Mouse (Mus musculus) adrenal gland, adult 2 months (tissue): Measurements from ENCODE around the gene Trip12. TPM values are rescaled to one million over a fixed set of nuclear protein-coding genes. Genes with fewer than 3 reads are reported as not detected.

Source experiments
- DNase-seq: peaks from one replicate; pipeline ENCODE4 v3.0.0; 2021
- long read RNA-seq: library from polyadenylated mRNA; stranded (forward); transcript quantifications from one replicate; pipeline ENCODE4 v2.0.0, GENCODE M21; 2021
- polyA plus RNA-seq: library from polyadenylated mRNA; depleted of rRNA; stranded (reverse); fragments of >200 nt; gene quantifications from 2 replicates; pipeline ENCODE4 v1.2.3, GENCODE M21; 2012; rRNA removed
- total RNA-seq, 2 experiments: library from RNA; stranded (reverse); gene quantifications; 2 replicates each; pipeline ENCODE4 v1.2.3; 2021

Trip12 gene
- 100 to 1,000 TPM; 193 to 259 TPM for total RNA-seq
- polyA plus RNA-seq, result 5.1 and 5.2 TPM in 2 replicates
- long read RNA-seq, full-length matches to known transcripts, result 1 of 13 reads
- long read RNA-seq, partial matches to known transcripts, result 3 of 13 reads
- long read RNA-seq, other reads (novel, unspliced or antisense), result 9 of 13 reads

DNA sequence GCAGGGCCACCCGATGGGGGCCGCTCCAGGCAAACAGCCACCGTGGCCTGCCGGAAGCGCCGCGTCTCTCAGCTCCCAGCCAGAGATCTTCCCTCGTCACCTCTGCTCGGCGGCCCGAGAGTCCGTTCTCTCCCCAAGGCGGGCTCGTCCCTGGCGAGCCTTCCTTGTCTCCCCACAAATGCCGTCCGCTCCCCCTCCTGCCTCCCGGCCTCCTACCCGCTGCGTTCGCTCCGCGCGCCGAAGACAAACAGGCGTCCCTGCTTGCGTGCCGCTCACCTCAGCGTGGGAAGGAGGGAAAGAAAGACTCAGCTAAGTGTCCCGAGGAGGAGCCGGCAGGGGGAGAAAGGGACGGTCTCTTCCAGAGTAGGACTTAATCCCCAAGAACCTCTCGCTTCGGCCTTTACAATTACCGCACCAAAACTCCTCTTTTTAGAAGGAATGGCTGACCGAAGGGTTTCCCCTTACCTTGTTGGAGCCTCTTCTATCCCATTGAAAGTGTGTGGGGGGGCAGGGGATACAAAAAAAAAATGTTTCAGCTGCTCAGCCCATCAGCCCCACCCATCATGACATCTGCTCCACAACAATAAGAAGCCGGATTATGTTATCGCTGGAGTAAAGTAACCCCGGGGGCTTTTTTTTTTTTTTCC lies at the start of gene Trip12:
Trip12 (minus strand) TSS at position 499 of the 647 bp plus-strand sequence.
- no peak for DNase-seq

DNA sequence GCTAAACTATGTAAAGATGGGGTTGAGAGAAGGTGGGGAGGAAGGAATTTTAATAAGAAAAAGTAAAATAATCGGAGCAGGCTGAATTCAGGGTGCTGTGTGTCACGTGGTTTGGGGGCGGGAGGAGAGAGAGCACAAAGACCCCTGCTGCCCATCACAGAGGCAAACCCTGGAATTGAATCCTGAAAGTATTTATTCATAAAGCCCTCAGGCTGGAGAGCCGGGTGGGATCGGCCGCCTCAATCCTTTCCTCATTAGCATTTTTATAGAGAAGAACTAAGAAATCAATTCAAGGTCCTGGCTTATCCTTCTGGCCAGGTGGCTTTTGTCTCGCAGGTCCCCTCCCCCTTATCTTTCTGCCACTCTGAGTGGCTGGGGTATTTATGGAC lies 49.7 kb upstream of the Trip12 start:
- DNase-seq, result no peak

DNA sequence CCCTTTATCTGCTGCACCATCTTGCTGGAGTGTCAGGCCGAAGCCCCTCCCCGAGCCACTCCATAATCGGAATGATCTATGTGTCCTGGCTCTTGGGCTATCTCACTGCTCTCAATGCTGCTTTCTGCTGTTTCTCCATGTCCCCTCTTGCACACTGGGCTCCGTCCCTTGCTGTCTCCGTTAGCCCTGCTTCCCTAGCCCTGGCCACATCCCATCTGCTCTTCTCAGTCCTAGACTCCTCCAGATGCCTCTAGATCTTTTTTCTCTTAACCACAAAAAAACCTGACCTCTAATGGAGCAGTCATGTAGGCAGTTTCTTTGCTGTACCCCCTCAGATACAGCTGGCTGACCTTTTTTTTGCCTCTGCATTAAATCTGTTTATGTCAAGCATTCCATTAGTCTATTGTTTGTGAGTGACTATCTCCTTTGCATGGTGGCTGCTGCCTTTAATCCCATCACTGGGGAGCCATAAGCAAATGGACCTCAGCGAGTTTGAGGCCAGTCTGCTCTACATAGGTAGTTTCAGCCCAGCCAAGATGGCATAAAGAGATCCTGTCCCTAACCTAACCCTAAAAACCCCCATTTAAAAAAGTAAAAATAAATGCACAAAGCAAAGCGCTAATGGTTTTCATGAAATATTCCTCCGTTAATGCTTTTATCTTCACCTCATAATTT lies 49.2 kb upstream of the Trip12 start:
- DNase-seq, result no peak

DNA sequence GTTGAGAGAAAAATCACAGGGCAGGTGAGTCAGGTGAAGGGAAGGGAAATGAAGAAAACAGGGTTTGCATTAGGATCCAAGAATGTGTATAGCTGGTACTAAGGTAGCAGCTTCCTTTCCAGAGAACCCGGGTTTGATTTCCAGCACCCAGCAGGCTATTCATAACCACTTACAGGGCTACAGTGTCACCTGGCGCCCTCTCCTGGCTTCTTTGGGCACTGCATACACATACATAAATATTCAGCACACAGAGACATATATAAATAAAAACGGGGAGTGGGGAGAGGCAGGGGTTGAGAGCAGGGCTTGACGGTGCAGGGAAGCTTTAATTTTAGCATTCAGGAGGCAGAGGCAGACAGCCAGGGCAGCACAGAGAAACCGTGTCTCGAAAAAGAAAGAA lies 45.6 kb upstream of the Trip12 start:
- no peak for DNase-seq

DNA sequence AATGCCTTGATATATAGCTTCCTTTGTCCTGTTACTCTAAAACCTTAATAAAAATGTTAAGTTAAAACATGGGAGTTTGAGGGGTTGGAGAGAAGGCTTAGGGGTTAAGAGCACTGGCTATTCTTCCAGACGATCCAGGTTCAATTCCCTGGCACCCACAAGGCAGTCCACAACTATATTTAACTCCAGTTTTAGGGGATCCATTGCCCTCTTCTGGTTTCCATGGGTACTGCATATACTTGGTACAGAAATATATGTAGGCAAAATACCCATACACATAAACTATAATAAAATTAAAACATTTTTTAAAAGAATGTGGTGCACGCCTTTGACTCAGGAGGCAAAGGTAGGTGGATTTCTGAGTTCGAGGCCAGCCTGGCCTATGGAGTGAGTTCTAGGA lies 44.9 kb upstream of the Trip12 start:
- DNase-seq, result no peak

DNA sequence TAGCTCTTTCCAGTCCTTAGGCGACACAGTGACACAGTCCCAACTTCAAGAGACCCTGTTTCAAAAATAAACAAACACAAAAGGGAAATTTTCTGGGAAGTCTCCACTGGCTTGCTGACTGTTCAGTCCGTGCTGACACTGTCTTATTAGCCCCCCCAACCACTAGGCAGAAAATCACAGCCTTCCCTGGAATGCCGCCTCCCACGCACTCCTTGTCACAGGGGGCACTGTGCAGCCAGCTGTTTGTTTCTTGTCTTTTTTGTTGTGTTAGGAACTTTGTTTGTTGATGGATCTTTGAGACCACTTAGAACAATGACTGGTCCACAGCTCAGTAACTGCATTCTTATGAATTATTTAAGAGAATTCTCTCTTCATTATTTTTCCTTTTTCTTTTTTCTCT lies 43.6 kb upstream of the Trip12 start:
- no peak for DNase-seq

DNA sequence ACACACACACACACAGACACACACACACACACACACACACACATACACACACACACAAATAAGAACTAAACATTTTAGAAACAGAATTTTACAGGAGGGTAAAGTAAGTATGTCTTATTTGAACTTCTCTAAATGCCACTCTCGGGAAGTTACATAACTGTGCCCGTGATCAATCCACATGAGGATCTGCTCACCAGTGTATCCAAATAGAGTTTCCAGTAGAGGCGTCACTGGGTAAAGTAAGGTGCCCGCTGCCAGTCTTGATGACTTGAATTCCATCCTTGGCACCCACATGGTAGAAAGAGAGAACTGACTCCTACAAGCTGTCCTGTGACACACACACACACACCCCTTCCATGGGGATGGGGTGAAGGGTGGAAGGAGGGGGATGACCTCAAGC lies 42.6 kb upstream of the Trip12 start:
- DNase-seq, result no peak

DNA sequence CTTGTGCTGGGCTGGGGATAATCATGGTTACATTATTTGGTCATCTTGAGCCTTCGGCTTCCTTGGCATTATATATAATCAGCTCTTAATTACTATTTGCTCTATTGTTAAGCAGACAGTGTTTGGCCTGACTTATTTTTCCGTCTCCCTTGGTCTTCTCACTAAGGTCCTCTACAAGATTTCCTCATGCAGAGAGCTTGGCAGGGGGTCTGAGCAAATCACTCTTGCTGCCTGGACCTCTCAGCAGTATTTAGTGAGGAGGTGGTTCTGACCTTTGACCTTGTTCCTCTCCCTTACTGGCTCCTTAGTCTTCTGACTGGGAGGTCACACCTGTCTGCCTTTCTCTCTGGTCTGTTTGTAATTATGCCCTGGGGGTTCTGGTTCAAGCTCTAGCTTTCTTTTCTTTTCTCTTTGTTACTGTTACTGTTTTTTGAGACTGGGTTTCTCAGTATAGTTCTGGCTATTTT lies 41.8 kb upstream of the Trip12 start:
- no peak for DNase-seq

DNA sequence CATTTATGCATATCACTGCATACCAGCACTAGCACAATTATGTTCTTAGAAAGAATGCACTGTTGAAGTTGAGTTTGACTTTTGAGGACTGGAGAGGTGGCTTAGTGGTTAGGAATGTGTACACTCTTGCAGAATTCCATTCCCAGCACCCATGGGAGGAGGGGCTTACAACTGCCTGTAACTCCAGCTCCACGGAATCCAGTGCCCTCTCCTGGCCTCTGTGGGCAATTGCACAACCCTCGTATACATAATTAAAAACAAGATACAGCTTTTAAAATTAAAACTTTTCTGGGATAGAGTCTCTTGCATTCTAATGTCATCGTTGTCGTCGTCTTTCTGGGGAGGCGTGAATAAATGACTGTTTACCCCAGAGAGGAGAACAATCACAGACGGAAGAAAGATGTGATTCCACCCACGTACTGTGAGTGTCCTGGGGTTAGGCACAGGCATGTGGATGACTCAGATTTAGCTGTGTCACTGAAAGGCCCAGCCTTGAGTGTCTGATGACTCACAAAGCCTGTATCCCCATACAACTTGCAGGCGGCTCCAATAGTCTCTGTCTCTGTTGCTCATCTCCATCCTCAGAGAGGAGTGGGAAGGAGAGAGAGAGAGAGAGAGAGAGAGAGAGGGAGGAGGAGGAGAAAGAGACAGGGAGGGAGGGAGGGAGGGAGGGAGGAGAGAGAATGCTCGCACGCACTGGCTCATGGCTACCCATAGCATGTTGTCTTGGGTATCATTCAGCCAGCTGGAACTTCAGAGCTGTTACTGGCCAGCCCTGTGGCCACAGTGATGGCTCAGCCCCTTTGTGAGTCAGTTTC lies 41.1 kb upstream of the Trip12 start:
- DNase-seq, result peak; percentile 84

DNA sequence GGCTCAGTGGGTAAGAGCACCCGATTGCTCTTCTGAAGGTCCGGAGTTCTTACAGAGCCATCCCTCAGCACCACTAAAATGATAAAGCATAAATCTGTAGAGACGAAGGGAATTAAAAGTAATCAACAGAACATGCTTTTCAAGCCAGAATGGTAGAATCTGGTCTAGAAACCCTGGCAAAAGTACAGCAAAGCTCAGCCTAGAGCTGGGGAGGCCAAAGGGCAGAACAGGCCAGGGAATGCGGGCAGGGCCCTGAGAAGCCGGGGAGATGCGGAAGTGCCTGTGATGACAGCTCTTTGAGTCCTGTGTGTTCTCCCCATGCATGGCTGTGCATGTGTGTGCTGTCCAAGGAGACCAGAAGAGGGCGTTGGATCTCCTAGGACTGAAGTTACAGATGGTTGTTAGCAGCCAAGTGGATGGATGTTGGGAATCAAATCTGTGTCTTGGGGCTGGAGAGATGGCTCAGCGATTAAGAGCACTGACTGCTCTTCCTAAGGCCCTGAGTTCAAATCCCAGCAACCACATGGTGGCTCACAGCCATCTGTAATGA lies 39.3 kb upstream of the Trip12 start:
- DNase-seq, result no peak

DNA sequence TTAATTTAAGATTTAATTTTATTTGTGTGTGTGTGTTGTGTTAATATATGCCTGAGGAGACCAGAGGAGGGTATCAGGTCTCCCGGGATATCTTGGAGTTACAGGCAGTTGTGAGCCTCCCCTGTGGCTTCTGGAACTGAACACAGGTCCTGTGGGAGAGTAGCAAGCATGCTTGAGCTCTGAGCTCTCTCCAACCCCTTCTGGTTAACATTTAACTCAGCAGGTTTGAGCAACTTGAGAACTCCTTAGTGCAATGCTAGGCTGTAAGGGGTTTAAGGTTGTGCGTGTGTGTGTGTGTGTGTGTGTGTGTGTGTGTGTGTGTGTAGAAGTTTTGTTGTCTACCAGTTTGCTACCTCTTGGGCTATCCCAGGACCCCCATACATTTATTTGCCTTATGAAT lies 37.3 kb upstream of the Trip12 start:
- DNase-seq, result no peak

DNA sequence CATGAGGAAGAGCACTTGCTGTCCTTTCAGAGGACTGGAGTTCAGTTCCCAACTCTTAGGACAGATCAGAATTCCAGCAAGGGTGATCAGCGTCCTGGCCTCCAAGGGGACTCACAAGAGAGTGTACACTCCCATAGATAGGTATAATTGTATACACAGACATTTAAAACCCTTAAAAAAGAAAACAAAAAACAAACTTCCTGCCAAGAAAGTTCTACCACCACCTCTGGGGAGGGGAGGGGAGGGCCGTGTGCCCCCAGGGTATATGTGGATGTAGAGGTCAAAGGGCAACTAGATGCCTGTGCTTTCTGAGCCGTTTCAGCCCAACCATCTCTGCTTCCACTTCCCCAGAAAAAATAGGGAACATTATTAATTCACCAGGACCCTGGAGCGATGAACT lies 32.6 kb upstream of the Trip12 start:
- no peak for DNase-seq

DNA sequence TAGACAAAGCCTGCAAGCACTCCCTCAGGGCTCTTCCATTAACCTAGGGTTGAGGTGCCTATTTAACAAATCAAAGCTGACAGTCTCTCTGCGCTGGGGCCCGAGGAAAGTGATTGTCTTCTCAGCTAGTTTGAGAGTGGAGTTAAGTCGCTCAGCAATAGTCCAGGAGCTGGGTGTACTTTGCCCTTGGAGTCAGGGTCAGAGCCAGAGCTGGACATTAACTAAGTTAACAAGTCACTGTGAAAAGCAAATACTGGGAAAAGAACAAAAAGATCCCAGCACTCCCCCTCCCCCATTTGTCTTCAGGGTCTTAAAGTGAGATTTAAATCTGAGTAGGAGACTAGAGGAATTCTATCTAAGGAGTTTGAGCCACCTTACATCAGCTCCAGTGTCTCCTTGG lies 31.8 kb upstream of the Trip12 start:
- DNase-seq, result no peak

DNA sequence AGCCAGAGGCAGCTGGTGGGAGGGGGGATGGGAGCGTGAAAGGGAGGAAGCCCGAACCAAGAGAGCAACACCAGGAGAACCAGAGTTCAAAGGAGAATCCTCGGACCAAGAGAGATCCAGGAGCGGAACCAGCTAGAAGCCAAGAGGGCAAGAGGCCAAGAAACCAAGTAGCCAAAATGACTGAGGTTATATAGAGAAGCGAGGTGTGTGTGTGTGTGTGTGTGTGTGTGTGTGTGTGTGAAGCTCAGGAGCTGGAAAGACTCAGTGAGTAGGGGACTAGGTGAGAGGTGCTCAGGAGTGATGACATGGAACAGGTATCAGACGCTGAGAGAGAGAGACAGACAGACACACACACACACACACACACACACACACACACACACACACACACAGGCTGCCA lies 30.8 kb upstream of the Trip12 start:
- DNase-seq, result no peak

DNA sequence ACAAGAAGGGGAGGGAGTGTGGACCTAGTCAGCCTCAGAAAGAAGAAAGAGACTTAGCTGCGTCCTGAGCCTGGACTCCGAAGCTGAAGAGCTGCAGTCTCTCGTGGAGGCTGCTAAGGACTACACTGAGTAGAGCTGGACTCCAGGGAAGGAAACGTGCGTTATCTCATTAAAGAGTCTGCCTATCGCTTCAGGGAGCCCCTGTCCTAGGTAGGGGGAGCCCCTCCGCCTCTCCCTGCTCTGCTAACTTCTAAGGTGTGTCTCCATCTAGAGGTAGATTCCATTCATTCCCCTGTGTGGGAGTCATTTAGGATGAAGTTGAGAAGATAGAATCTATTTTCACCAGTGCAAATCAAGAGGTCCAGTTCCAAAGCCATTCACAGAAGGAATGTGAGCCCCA lies 29.2 kb upstream of the Trip12 start:
- no peak for DNase-seq

DNA sequence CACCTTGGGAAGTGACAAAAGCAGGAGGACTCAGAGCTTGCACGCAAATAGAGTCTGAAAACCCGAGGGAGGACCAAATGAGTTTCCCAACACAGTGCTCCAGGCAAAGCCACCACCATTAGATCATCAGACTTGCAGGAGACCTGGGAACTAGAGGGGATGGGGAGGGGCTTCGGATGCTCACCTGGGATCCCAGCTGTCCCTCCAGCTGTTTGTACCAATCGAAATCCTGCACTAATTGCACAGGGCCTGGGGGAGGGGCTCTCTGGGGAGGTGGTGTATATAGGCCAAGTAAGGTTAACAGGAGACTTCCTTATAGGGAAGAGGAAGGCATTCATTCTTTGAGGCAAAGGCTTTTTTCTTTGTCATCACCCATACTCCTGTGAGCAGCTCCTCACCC lies 28.5 kb upstream of the Trip12 start:
- no peak for DNase-seq

DNA sequence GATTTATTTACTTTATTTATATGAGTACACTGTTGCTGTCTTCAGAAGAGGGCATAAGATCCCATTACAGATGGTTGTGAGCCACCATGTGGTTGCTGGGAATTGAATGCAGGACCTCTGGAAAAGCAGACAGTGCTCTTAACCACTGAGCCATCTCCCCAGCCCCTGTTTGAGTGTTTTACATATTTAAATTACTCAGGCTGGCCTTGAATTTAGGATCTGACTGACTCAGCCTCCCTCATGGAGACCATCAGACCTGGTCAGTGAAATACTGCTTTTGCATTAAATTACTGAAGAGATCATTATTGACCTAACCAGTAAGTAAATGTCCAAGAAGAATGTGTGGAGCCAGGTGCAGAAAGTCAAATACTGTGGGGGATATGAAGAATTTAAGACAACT lies 28.0 kb upstream of the Trip12 start:
- DNase-seq, result no peak

DNA sequence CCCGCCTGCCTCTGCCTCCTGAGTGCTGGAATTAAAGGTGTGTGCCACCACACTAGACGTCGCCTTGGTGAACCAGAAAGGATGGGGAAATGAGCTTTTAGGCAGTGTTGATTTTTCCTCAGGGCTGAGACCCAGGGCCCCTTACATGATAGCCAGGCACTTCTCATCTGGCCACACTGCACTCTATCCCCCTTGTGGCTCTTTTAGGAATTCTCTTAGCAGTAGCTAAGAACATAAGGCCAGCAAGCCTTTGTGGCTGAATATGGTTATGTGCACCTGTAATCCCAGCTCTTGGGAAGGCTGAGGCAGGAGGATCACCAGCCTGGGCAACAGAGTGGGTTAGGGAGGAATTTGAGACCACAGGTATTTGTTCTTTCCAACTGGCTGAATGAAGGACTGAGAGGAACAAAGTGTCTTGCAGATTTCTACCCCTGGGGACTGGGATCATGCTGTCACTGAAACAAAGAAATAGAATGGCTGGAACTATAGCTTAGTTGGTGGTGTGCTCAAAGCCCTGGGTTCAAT lies 26.5 kb upstream of the Trip12 start:
- no peak for DNase-seq

DNA sequence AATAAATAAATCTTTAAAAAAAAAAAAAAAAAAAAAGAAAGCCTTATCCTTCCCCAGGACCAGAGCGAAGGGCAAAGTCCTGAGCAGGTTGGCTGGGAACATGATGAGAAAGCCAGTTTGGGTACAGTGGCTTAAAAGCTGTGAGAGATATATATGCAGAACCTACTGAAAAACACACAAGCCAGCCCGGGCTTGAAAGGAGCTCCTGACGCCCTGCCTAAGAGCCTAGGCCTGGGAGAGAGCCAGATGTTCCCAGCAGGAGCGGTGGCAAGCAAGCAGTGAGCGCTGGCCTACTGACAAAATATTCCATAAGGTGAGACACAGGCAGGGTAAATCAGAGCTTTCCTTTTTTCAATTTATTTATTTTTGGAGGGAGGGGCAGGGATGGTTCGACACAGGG lies 25.9 kb upstream of the Trip12 start:
- no peak for DNase-seq

DNA sequence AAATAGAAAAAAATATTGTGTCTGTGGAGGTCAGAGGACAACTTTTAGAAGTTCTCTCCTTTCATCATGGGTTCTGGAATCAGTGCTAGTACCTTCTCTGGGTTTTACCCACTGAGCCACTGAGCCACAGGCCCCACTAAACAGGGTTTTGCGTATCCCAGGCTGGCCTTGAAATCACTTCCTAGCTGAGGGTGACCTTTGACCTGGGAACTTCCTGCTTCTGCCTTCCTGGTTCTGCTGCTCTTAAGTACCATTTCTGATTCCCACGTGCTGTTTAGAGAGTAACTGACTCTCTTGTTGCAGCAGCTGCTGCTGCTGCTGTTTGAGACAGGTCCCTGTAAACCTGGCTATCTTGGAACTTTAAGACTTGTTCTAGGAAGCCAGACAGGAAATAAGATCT lies 24.3 kb upstream of the Trip12 start:
- no peak for DNase-seq

DNA sequence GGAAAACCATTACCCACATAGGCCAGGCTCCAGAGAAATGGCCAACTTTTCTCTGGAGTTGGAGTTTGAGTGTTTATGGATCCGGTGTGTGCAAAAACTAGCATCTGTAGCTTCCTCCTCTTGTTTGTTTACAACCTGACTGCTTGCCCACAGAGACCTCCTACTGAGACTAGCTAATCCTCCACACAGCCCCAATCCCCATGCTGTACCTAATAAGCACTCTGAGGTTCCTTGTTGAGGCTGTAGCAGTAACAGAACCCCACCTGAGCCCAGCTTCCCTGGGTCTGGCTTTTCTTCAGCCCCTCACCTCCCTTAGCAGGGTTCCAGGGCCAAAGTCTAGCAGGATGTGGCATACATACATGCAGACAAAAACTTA lies 20.9 kb upstream of the Trip12 start:
- DNase-seq, result no peak
